Mouse (Mus musculus): ENCODE measurements at regions not wholly inside any gene's neighbourhood (a gene's known extent, or its start where the extent isn't known, plus 50 kb on each side); places are given as distances from the start of the nearest gene placed in this dataset.

- no peak for DNase-seq
These were observed 378.2 kb downstream of the Nucb2 start for GRCm38 (mm10) chr7:116882268-116882964.

GRCm38 (mm10) chr7:116893846-116894245, 389.7 kb downstream of the Nucb2 start:
- DNase-seq = peak; percentile 10

GRCm38 (mm10) chr7:116915797-116916196, 411.6 kb downstream of the Nucb2 start:
- DNase-seq = no peak

- no peak for DNase-seq
These were observed 413.9 kb downstream of the Nucb2 start for GRCm38 (mm10) chr7:116917921-116918670.

- DNase-seq = no peak
These were observed 434.3 kb upstream of the Xylt1 start for GRCm38 (mm10) chr7:116946448-116946847.

GRCm38 (mm10) chr7:116959196-116959895, 421.4 kb upstream of the Xylt1 start:
- DNase-seq = no peak

- no peak for DNase-seq
These were observed 416.9 kb upstream of the Xylt1 start for GRCm38 (mm10) chr7:116963839-116964238.

- no peak for DNase-seq
These were observed 389.4 kb upstream of the Xylt1 start for GRCm38 (mm10) chr7:116991351-116991750.

- DNase-seq = no peak
These were observed 388.6 kb upstream of the Xylt1 start for GRCm38 (mm10) chr7:116992166-116992565.

GRCm38 (mm10) chr7:116995770-116996169, 385.0 kb upstream of the Xylt1 start:
- DNase-seq = no peak

GRCm38 (mm10) chr7:117003167-117003566, 377.6 kb upstream of the Xylt1 start:
- no peak for DNase-seq

GRCm38 (mm10) chr7:117018349-117018748, 362.4 kb upstream of the Xylt1 start:
- no peak for DNase-seq

GRCm38 (mm10) chr7:117021716-117022115, 359.1 kb upstream of the Xylt1 start:
- DNase-seq = no peak

- DNase-seq = no peak
These were observed 335.9 kb upstream of the Xylt1 start for GRCm38 (mm10) chr7:117044926-117045325.

GRCm38 (mm10) chr7:117049249-117049648, 331.5 kb upstream of the Xylt1 start:
- no peak for DNase-seq

GRCm38 (mm10) chr7:117065771-117066170, 315.0 kb upstream of the Xylt1 start:
- DNase-seq = no peak

GRCm38 (mm10) chr7:117090911-117091550, 289.7 kb upstream of the Xylt1 start:
- DNase-seq = no peak

- no peak for DNase-seq
These were observed 287.9 kb upstream of the Xylt1 start for GRCm38 (mm10) chr7:117092860-117093259.

- no peak for DNase-seq
These were observed 283.2 kb upstream of the Xylt1 start for GRCm38 (mm10) chr7:117097618-117098017.

- no peak for DNase-seq
These were observed 281.7 kb upstream of the Xylt1 start for GRCm38 (mm10) chr7:117099041-117099440.

- no peak for DNase-seq
These were observed 277.7 kb upstream of the Xylt1 start for GRCm38 (mm10) chr7:117103035-117103434.

GRCm38 (mm10) chr7:117106691-117107191, 274.0 kb upstream of the Xylt1 start:
- no peak for DNase-seq

- DNase-seq = no peak
These were observed 272.4 kb upstream of the Xylt1 start for GRCm38 (mm10) chr7:117108391-117108790.
